Mouse (Mus musculus) thymus, adult 18-20 months (tissue): ENCODE measurements around the gene Cxcl9.

Source experiments
- DNase-seq, 2 experiments: peaks; one replicate each; pipeline ENCODE4 v3.0.0; 2022; ENCODE audit warnings: mixed read lengths in 2 of 2

Cxcl9 gene

GRCm38 (mm10) chr5:92277437-92278394 is 50.2 kb downstream of the Cxcl9 start, which contains the start of gene Naaa:
Naaa (minus strand) TSS chr5:92278170.
- DNase-seq, result peak; percentile 77
